Mouse (Mus musculus): ENCODE results near the gene H2al1h. TPM values are rescaled to one million over a fixed set of nuclear protein-coding genes. Genes with fewer than 3 reads are reported as not detected.

Gene H2al1h
- polyA plus RNA-seq (2017; shearing (Covaris generic)): not detected

GRCm38 (mm10) chrX:11321192-11321591, at the start of gene H2al1h:
Gene H2al1h, plus strand, starts transcription at chrX:11321492.

GRCm38 (mm10) chrX:11298957-11299356, 22.3 kb upstream of the H2al1h start, which contains the start of gene H2al1a:
Gene H2al1a, plus strand, starts transcription at chrX:11299257.

GRCm38 (mm10) chrX:11302132-11302531, 19.2 kb upstream of the H2al1h start, which contains the start of gene H2al1b:
Gene H2al1b, plus strand, starts transcription at chrX:11302432.

GRCm38 (mm10) chrX:11305355-11305754, 15.9 kb upstream of the H2al1h start, which contains the start of gene H2al1c:
Gene H2al1c, plus strand, starts transcription at chrX:11305655.

GRCm38 (mm10) chrX:11308524-11308923, 12.8 kb upstream of the H2al1h start, which contains the start of gene H2al1d:
Gene H2al1d, plus strand, starts transcription at chrX:11308824.

GRCm38 (mm10) chrX:11311634-11312033, 9.7 kb upstream of the H2al1h start, which contains the start of gene H2al1e:
Gene H2al1e, plus strand, starts transcription at chrX:11311934.

GRCm38 (mm10) chrX:11314858-11315257, 6.4 kb upstream of the H2al1h start, which contains the start of gene H2al1f:
Gene H2al1f, plus strand, starts transcription at chrX:11315158.

GRCm38 (mm10) chrX:11317956-11318355, 3.3 kb upstream of the H2al1h start, which contains the start of gene H2al1g:
Gene H2al1g, plus strand, starts transcription at chrX:11318256.

GRCm38 (mm10) chrX:11324359-11324758, 3.1 kb downstream of the H2al1h start, which contains the start of gene H2al1i:
Gene H2al1i, plus strand, starts transcription at chrX:11324659.

GRCm38 (mm10) chrX:11327522-11327921, 6.2 kb downstream of the H2al1h start, which contains the start of gene H2al1j:
Gene H2al1j, plus strand, starts transcription at chrX:11327822.

Other genes starting within 250 kb of the H2al1h start
- not detected for gene H2al1a, start 22.2 kb upstream of the H2al1h start, polyA plus RNA-seq (2017; shearing (Covaris generic))
- gene H2al1b, start 19.1 kb upstream of the H2al1h start, polyA plus RNA-seq (2017; shearing (Covaris generic)): not detected
- not detected for gene H2al1c, start 15.8 kb upstream of the H2al1h start, polyA plus RNA-seq (2017; shearing (Covaris generic))
- gene H2al1d, start 12.7 kb upstream of the H2al1h start, polyA plus RNA-seq (2017; shearing (Covaris generic)): not detected
- gene H2al1e, start 9.6 kb upstream of the H2al1h start, polyA plus RNA-seq (2017; shearing (Covaris generic)): under 1 TPM in 1 of 2 experiments, not detected in 1; 0.37 TPM
- gene H2al1f, start 6.3 kb upstream of the H2al1h start, polyA plus RNA-seq (2017; shearing (Covaris generic)): not detected
- not detected for gene H2al1g, start 3.2 kb upstream of the H2al1h start, polyA plus RNA-seq (2017; shearing (Covaris generic))
- not detected for gene H2al1i, start 3.2 kb downstream of the H2al1h start, polyA plus RNA-seq (2017; shearing (Covaris generic))
- not detected for gene H2al1j, start 6.3 kb downstream of the H2al1h start, polyA plus RNA-seq (2017; shearing (Covaris generic))

Measured in activated CD4-positive, CD25-positive, alpha-beta regulatory T cell (primary cell).